ENCODE assay signal across 1 mouse cellular context in genomic region chr5:77092531-77092930, GRCm38 (mm10).
A peak's percentile ranks its signal among the peaks of the same experiment; 100 is the strongest.
TF ChIP-seq lines count a peak whose summit lies in the region.

No protein-coding gene starts in this region.

TF ChIP-seq in CH12.LX, 34 proteins besides CTCF, POLR2A, EP300 and RAD21 (continued from another document):
- TF ChIP-seq BHLHE40 (IDR thresholded peaks at IDR 0.05; ENCODE audit: low read depth, low read length) (no peak), ETS1 (conservative IDR thresholded peaks at IDR 0.05; ENCODE audit: low read depth, low read length) (peak; percentile 16; the same call in 1 of the 2 replicates), GABPA (IDR thresholded peaks at IDR 0.05; ENCODE audit: insufficient replicate concordance, low read depth, low read length) (no peak), MAFK (IDR thresholded peaks at IDR 0.05; ENCODE audit: insufficient replicate concordance, low read length) (no peak), MEF2A (IDR thresholded peaks at IDR 0.05; ENCODE audit: borderline replicate concordance, low read depth, low read length) (no peak), SIN3A (IDR thresholded peaks at IDR 0.05; ENCODE audit: low read length) (peak; percentile 57; the same call in 1 of the 2 replicates), UBTF (IDR thresholded peaks at IDR 0.05; ENCODE audit: low read depth, low read length) (no peak), NRF1 (IDR thresholded peaks at IDR 0.05; ENCODE audit: low read depth, low read length) (no peak), MXI1 (IDR thresholded peaks at IDR 0.05; ENCODE audit: low read depth, low read length) (no peak), ZC3H11A (IDR thresholded peaks at IDR 0.05; ENCODE audit: low read depth, low read length) (no peak), NELFE (IDR thresholded peaks at IDR 0.05; ENCODE audit: low read depth, low read length) (peak; percentile 44; the same call in 1 of the 2 replicates), KAT2A (IDR thresholded peaks at IDR 0.05; ENCODE audit: insufficient replicate concordance, low read length) (no peak), IRF4 (IDR thresholded peaks at IDR 0.05; ENCODE audit: low read depth, low read length) (no peak), SMC3 (IDR thresholded peaks at IDR 0.05; ENCODE audit: low read depth, low read length) (no peak), ZNF384 (IDR thresholded peaks at IDR 0.05; ENCODE audit: low read depth, low read length) (no peak), MYC (IDR thresholded peaks at IDR 0.05; ENCODE audit: low read depth, low read length) (no peak), TBP (conservative IDR thresholded peaks at IDR 0.05; ENCODE audit: low read depth, low read length) (0 out of 2 replicates have a peak, but pooled peaks have one; percentile 21), MAZ (IDR thresholded peaks at IDR 0.05; ENCODE audit: low read depth, low read length) (no peak), RCOR1 (conservative IDR thresholded peaks at IDR 0.05; ENCODE audit: low read depth, low read length) (no peak)
